Mouse (Mus musculus): ENCODE data around the gene Stard3nl.
A peak's percentile ranks its signal among the peaks of the same experiment; 100 is the strongest.

- TF ChIP-seq CTCF (IDR thresholded peaks at IDR 0.05; ENCODE audit: extremely low read depth, insufficient read depth, insufficient read length, insufficient replicate concordance) (no peak), POLR2A (IDR thresholded peaks at IDR 0.05; ENCODE audit: low read depth, low read length) (peak; percentile 73)
Measured at GRCm38 (mm10) chr13:19395688-19396354, at the start of gene Stard3nl.
